Mouse (Mus musculus) stomach, postnatal 0 days (tissue): ENCODE results near the gene D8Ertd738e.

Experiments used
- CTCF ChIP-seq: IDR thresholded peaks from 2 replicates; pipeline ENCODE4 v1.5.1; 2016; ENCODE audit warnings: antibody characterized with exemption, low read depth, mild to moderate bottlenecking, moderate library complexity
- EP300 ChIP-seq: optimal IDR thresholded peaks from 2 replicates; pipeline ENCODE3; 2016; ENCODE audit warnings: antibody characterized with exemption

- TF ChIP-seq CTCF (no peak), EP300 (no peak)
Observed at GRCm38 (mm10) chr8:84217206-84217605, 32.3 kb downstream of the D8Ertd738e start.
